Mouse (Mus musculus): ENCODE data around the gene Slc7a6. TPM values are rescaled to one million over a fixed set of nuclear protein-coding genes. Genes with fewer than 3 reads are reported as not detected.

Gene Slc7a6
- polyA plus RNA-seq, 1 experiment from 2014 or later = 24.5 TPM

- Histone ChIP-seq H3K9ac (ENCODE audit: low read depth, low read length) (no peak overlapping the region), H3K27me3 (replicated peaks; ENCODE audit: control insufficient read depth, insufficient read depth, low read length) (peaks cover 13% of the 10 kb centered on the region), H3K4me1 (ENCODE audit: control insufficient read depth, insufficient read depth, low read length) (peaks cover 11% of the 10 kb centered on the region), H3K36me3 (ENCODE audit: control insufficient read depth, insufficient read depth, low read length) (peaks cover 14% of the 10 kb centered on the region), H3K9me3 (ENCODE audit: control insufficient read depth, low read length) (no peaks in the 10 kb centered on the region), H3K4me2 (ENCODE audit: low read depth, low read length) (no peak overlapping the region), H3K27ac (ENCODE audit: low read length) (no peak overlapping the region), H3K4me3 (ENCODE audit: low read length) (no peak overlapping the region)
- no peak for ATAC-seq
- WGBS = 88% methylated on average over 7 of the region's 7 CpGs
Observed at GRCm38 (mm10) chr8:106131488-106132222, 37.0 kb upstream of the Slc7a6 start.

DNA sequence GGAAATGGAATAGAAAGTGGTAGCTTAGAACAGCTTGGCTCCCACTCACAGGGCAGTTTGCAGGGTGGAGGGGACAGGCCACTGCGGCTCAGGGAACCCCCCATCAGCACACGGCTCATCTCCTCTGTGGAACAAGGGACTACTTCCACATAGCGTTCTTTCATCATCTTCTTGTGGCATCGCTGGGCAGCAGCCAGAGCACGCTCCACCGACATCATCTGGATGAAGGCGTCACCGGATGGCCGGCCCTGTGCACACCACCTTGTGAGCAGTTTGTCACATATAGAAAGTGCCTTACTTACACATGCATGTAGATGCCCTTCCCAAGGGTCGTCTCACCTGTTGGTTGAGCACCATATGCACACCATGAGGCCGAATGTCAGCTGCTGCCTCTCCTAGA, 36.3 kb upstream of the Slc7a6 start:
- H3K4me3 ChIP-seq (ENCODE audit: low read length) = no peak overlapping the region
- WGBS = 91% methylated on average over 11 of the region's 11 CpGs
- H3K9me3 ChIP-seq (ENCODE audit: control insufficient read depth, low read length) = no peaks in the 10 kb centered on the region
- peaks cover 11% of the 10 kb centered on the region for H3K36me3 ChIP-seq (ENCODE audit: control insufficient read depth, insufficient read depth, low read length)
- H3K4me1 ChIP-seq (ENCODE audit: control insufficient read depth, insufficient read depth, low read length) = peaks cover 12% of the 10 kb centered on the region
- H3K4me2 ChIP-seq (ENCODE audit: low read depth, low read length) = no peak overlapping the region
- peaks cover 13% of the 10 kb centered on the region for H3K27me3 ChIP-seq (replicated peaks; ENCODE audit: control insufficient read depth, insufficient read depth, low read length)
- H3K27ac ChIP-seq (ENCODE audit: low read length) = no peak overlapping the region
- no peak overlapping the region for H3K9ac ChIP-seq (ENCODE audit: low read depth, low read length)
- ATAC-seq = no peak

GRCm38 (mm10) chr8:106133526-106133925, 35.1 kb upstream of the Slc7a6 start:
- H3K27ac ChIP-seq (ENCODE audit: low read length) = no peak overlapping the region
- no peak overlapping the region; the same call in 1 of the 2 replicates for H3K9ac ChIP-seq (ENCODE audit: low read depth, low read length)
- no peak overlapping the region for H3K4me2 ChIP-seq (ENCODE audit: low read depth, low read length)

DNA sequence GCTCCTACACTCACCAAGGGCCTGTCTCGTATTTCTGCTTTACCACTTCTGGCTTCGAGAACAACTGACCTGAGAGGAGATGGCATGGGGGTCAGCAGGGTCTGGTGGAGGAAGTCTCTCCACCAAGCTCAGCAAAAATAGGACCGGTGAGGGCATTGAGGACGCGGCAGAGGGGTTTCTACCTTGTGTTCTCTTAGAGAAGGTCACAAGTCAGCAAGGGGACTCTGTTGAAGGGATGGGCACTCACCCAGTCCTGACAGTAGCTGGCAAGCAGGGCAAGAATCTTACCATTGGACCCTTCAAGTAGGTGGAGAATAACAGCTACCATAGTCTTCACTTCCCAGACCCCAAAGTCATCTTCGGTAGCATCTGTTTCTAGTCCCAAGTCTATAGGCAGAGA, 34.7 kb upstream of the Slc7a6 start:
- no peak for ATAC-seq
- H3K4me1 ChIP-seq (ENCODE audit: control insufficient read depth, insufficient read depth, low read length) = peaks cover 17% of the 10 kb centered on the region
- peaks cover 13% of the 10 kb centered on the region for H3K27me3 ChIP-seq (replicated peaks; ENCODE audit: control insufficient read depth, insufficient read depth, low read length)
- no peak overlapping the region; the same call in 1 of the 2 replicates for H3K9ac ChIP-seq (ENCODE audit: low read depth, low read length)
- peak overlapping the region; percentile 77; the same call in 1 of the 2 replicates for H3K27ac ChIP-seq (ENCODE audit: low read length)
- H3K4me2 ChIP-seq (ENCODE audit: low read depth, low read length) = peak overlapping the region; percentile 93; the same call in 1 of the 2 replicates
- H3K9me3 ChIP-seq (ENCODE audit: control insufficient read depth, low read length) = no peaks in the 10 kb centered on the region
- 66% methylated on average over 6 of the region's 6 CpGs for WGBS
- peaks cover 3% of the 10 kb centered on the region; the same call in 1 of the 2 replicates for H3K36me3 ChIP-seq (ENCODE audit: control insufficient read depth, insufficient read depth, low read length)
- H3K4me3 ChIP-seq (ENCODE audit: low read length) = no peak overlapping the region; the same call in 1 of the 2 replicates

More at GRCm38 (mm10) chr8:106133526-106133925, 35.1 kb upstream of the Slc7a6 start:
- 64% methylated on average over 13 of the region's 13 CpGs for WGBS
- Histone ChIP-seq H3K36me3 (ENCODE audit: control insufficient read depth, insufficient read depth, low read length) (peaks cover 3% of the 10 kb centered on the region; the same call in 1 of the 2 replicates), H3K4me3 (ENCODE audit: low read length) (no peak overlapping the region), H3K27me3 (replicated peaks; ENCODE audit: control insufficient read depth, insufficient read depth, low read length) (peaks cover 13% of the 10 kb centered on the region), H3K4me1 (ENCODE audit: control insufficient read depth, insufficient read depth, low read length) (peaks cover 17% of the 10 kb centered on the region), H3K9me3 (ENCODE audit: control insufficient read depth, low read length) (no peaks in the 10 kb centered on the region)
- no peak for ATAC-seq

GRCm38 (mm10) chr8:106134751-106135571, 33.7 kb upstream of the Slc7a6 start:
- peaks cover 13% of the 10 kb centered on the region for H3K27me3 ChIP-seq (replicated peaks; ENCODE audit: control insufficient read depth, insufficient read depth, low read length)

DNA sequence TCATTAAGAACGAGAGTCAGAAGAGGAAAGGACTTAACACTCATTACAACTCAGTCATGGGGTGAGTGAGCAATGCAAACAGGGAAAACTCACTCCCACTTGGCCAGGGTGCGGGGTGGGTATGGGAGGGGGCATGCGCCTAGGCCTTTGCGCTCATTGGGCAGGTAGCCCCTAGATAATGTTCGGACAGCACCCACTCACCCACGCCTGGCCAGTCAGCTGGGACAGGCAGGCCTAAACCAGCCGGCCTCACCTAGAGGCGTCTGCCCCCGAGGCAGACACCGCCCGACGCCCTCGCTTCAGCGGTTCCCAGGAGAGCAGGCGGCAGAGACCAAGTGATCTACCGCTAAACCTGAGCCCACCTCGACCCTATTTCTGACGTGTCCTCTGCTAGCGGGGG, 33.0 kb upstream of the Slc7a6 start:
- Histone ChIP-seq H3K27ac (ENCODE audit: low read length) (peak overlapping the region; percentile 77), H3K27me3 (replicated peaks; ENCODE audit: control insufficient read depth, insufficient read depth, low read length) (peaks cover 13% of the 10 kb centered on the region), H3K4me3 (ENCODE audit: low read length) (peak overlapping the region; percentile 65), H3K4me1 (ENCODE audit: control insufficient read depth, insufficient read depth, low read length) (peaks cover 17% of the 10 kb centered on the region), H3K4me2 (ENCODE audit: low read depth, low read length) (peak overlapping the region; percentile 93), H3K36me3 (ENCODE audit: control insufficient read depth, insufficient read depth, low read length) (no peaks in the 10 kb centered on the region; the same call in 1 of the 2 replicates), H3K9me3 (ENCODE audit: control insufficient read depth, low read length) (no peaks in the 10 kb centered on the region), H3K9ac (ENCODE audit: low read depth, low read length) (peak overlapping the region; percentile 82)
- 4% methylated on average over 19 of the region's 19 CpGs for WGBS
- peak; percentile 2 for ATAC-seq

More at GRCm38 (mm10) chr8:106134751-106135571, 33.7 kb upstream of the Slc7a6 start:
- WGBS = 10% methylated on average over 14 of the region's 14 CpGs
- Histone ChIP-seq H3K9me3 (ENCODE audit: control insufficient read depth, low read length) (no peaks in the 10 kb centered on the region), H3K9ac (ENCODE audit: low read depth, low read length) (peak overlapping the region; percentile 82), H3K4me2 (ENCODE audit: low read depth, low read length) (peak overlapping the region; percentile 93), H3K27ac (ENCODE audit: low read length) (peak overlapping the region; percentile 77), H3K4me1 (ENCODE audit: control insufficient read depth, insufficient read depth, low read length) (peaks cover 17% of the 10 kb centered on the region), H3K36me3 (ENCODE audit: control insufficient read depth, insufficient read depth, low read length) (peaks cover 2% of the 10 kb centered on the region; the same call in 1 of the 2 replicates), H3K4me3 (ENCODE audit: low read length) (peak overlapping the region; percentile 65)
- ATAC-seq = peak; percentile 78

- WGBS = under 1% methylated on average over 85 of the region's 86 CpGs
- no peaks in the 10 kb centered on the region; the same call in 1 of the 2 replicates for H3K36me3 ChIP-seq (ENCODE audit: control insufficient read depth, insufficient read depth, low read length)
Observed at GRCm38 (mm10) chr8:106136156-106137130, 32.2 kb upstream of the Slc7a6 start, which contains the start of gene Esrp2. TSS of gene Esrp2 (minus strand) at chr8:106136974.

GRCm38 (mm10) chr8:106137218-106137905, 31.3 kb upstream of the Slc7a6 start:
- H3K4me2 ChIP-seq (ENCODE audit: low read depth, low read length) = peak overlapping the region; percentile 93
- no peaks in the 10 kb centered on the region for H3K9me3 ChIP-seq (ENCODE audit: control insufficient read depth, low read length)
- peak overlapping the region; percentile 82 for H3K27ac ChIP-seq (ENCODE audit: low read length)
- H3K4me1 ChIP-seq (ENCODE audit: control insufficient read depth, insufficient read depth, low read length) = peaks cover 20% of the 10 kb centered on the region
- ATAC-seq = 0 out of 2 replicates have a peak, but pooled peaks have one; percentile 14
- peaks cover 13% of the 10 kb centered on the region for H3K27me3 ChIP-seq (replicated peaks; ENCODE audit: control insufficient read depth, insufficient read depth, low read length)
- H3K36me3 ChIP-seq (ENCODE audit: control insufficient read depth, insufficient read depth, low read length) = no peaks in the 10 kb centered on the region; the same call in 1 of the 2 replicates
- peak overlapping the region; percentile 82 for H3K9ac ChIP-seq (ENCODE audit: low read depth, low read length)
- peak overlapping the region; percentile 65 for H3K4me3 ChIP-seq (ENCODE audit: low read length)
- WGBS = 5% methylated on average over 22 of the region's 22 CpGs

More at GRCm38 (mm10) chr8:106136156-106137130, 32.2 kb upstream of the Slc7a6 start, which contains the start of gene Esrp2:
- H3K9ac ChIP-seq (ENCODE audit: low read depth, low read length) = peak within 1 kb of the TSS; percentile 82
- H3K4me3 ChIP-seq (ENCODE audit: low read length) = peak within 1 kb of the TSS; percentile 65
- no peaks in the 10 kb centered on the region for H3K9me3 ChIP-seq (ENCODE audit: control insufficient read depth, low read length)
- H3K27ac ChIP-seq (ENCODE audit: low read length) = peak within 1 kb of the TSS; percentile 82
- peaks cover 20% of the 10 kb centered on the region for H3K4me1 ChIP-seq (ENCODE audit: control insufficient read depth, insufficient read depth, low read length)
- peak within 1 kb of the TSS; percentile 93 for H3K4me2 ChIP-seq (ENCODE audit: low read depth, low read length)
- peaks cover 13% of the 10 kb centered on the region for H3K27me3 ChIP-seq (replicated peaks; ENCODE audit: control insufficient read depth, insufficient read depth, low read length)
- peak; percentile 82 for ATAC-seq

Data from intestine, embryonic 16.5 days (tissue).